ENCODE assay signal across 21 mouse cellular contexts in genomic region chrX:51292310-51292709, GRCm38 (mm10).
"Had no signal": no experiment of that assay in that cellular context is flagged by ENCODE, and none has a peak within 500 bp of the region (broad histone marks: within the 10 kb centered on the region; RNA-seq: fewer than 3 reads in every experiment).

No protein-coding gene starts in this region.

- H3K9me3 ChIP-seq: limb, embryonic 12.5 days; limb, embryonic 15.5 days; megakaryocyte, embryonic 14.5 days; midbrain, embryonic 10.5 days; midbrain, embryonic 13.5 days; neural tube, embryonic 13.5 days; stomach, embryonic 15.5 days had no signal

- H3K27ac ChIP-seq: limb, embryonic 12.5 days; limb, embryonic 15.5 days; liver, embryonic 14.5 days; midbrain, embryonic 10.5 days; midbrain, embryonic 13.5 days; neural tube, embryonic 13.5 days; stomach, embryonic 15.5 days had no signal

- H3K36me3 ChIP-seq: limb, embryonic 12.5 days; limb, embryonic 15.5 days; midbrain, embryonic 10.5 days; midbrain, embryonic 13.5 days; neural tube, embryonic 13.5 days; stomach, embryonic 15.5 days had no signal

- H3K4me2 ChIP-seq: limb, embryonic 12.5 days; limb, embryonic 15.5 days; liver, embryonic 11.5 days; midbrain, embryonic 13.5 days; neural tube, embryonic 13.5 days; stomach, embryonic 15.5 days had no signal

- H3K27me3 ChIP-seq: limb, embryonic 15.5 days; midbrain, embryonic 13.5 days; neural tube, embryonic 13.5 days; stomach, embryonic 15.5 days had no signal

- H3K4me1 ChIP-seq: limb, embryonic 12.5 days; limb, embryonic 15.5 days; midbrain, embryonic 10.5 days; midbrain, embryonic 13.5 days; neural tube, embryonic 13.5 days; stomach, embryonic 15.5 days had no signal

- ATAC-seq: intestine, postnatal 0 days; liver, postnatal 0 days; midbrain, embryonic 13.5 days; midbrain, embryonic 16.5 days had no signal

- H3K4me3 ChIP-seq: limb, embryonic 12.5 days; limb, embryonic 15.5 days; megakaryocyte, embryonic 14.5 days; midbrain, embryonic 10.5 days; midbrain, embryonic 13.5 days; myocyte; neural tube, embryonic 13.5 days; stomach, embryonic 15.5 days had no signal

- DNase-seq: kidney, adult 2 months; kidney, postnatal 14 days; kidney, postnatal 4 days; left cerebral cortex, postnatal 4 days; liver, postnatal 0 days; retina, postnatal 1 day; right cerebral cortex, postnatal 25 days; spleen, adult 18-20 months; thymus, postnatal 36 days had no signal

- H3K9ac ChIP-seq: limb, embryonic 12.5 days; limb, embryonic 15.5 days; liver, embryonic 14.5 days; liver, postnatal 0 days; midbrain, embryonic 13.5 days; neural tube, embryonic 13.5 days; stomach, embryonic 15.5 days had no signal
